Mouse (Mus musculus) ovary, postnatal 10 days (tissue): Measurements from ENCODE around the gene Tex12.

Experiments used
- DNase-seq: peaks from one replicate; pipeline ENCODE4 v3.0.0; 2022; ENCODE audit warnings: low spot score

Tex12 gene

GRCm38 (mm10) chr9:50561145-50561917 lies at the start of gene Tex12:
Gene Tex12 (minus strand): TSS chr9:50561325.
- no peak for DNase-seq

GRCm38 (mm10) chr9:50604338-50604737 lies 43.2 kb upstream of the Tex12 start:
- no peak for DNase-seq

DNA sequence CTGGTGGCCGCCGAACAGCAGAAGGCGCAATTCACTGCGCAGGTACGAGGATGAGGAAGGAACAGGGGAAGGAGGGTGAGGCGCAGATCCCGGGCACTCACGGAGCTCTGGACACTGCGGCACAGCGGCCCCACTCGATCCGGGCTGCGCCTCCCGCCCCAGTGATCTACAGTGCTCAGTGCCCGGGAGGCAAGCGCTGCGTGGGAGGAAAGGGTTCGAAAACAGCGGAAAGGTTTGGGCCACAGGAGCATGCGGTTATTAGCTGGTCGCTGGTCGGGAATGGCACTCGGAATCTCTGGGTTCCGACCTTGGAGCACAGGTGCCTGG lies 42.8 kb upstream of the Tex12 start:
- no peak for DNase-seq

- DNase-seq: peak; percentile 79
Observed at GRCm38 (mm10) chr9:50603189-50603997, 42.3 kb upstream of the Tex12 start, which contains the start of the genes Sdhd and Timm8b. Gene Sdhd (minus strand): TSS chr9:50603812. Gene Timm8b (plus strand): TSS chr9:50603910.

DNA sequence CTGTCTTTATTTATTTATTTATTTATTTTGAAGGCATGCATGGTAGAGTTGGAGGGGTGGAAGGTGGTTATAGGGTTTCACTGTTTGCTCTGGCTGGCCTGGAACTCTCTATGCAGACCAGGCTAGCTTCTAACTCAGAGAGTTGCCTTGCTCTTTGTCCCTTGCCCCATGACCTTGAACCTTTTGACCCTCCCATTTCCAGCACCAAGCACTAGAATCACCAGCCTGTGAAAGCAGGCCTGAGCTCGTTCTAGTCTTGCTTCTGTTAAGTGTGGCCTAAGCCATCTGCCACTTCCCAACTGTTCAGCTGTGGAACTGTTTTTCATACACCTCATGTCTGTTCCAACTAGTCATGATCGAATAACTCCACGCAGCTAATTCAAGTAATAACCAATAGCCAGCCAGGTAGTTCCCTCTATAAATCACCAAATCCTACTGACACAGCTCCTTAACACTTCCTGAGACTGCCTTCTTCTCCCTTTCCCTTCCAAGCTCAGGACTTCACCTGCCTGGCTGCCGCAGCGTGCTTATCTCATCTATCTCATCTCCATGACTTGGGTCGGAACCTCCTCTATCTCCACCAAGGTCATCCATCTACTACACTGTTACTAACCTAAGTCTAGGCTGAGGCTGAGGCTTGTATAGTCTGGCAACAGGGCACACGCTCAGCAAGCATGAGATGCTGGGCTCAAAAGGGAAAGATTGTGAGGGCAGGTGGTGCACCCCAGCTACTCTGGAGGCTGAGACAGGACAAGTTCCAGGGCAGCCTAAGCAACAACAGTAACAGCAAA lies 41.1 kb upstream of the Tex12 start:
- no peak for DNase-seq

GRCm38 (mm10) chr9:50601536-50601935 lies 40.4 kb upstream of the Tex12 start:
- DNase-seq: no peak

GRCm38 (mm10) chr9:50596973-50597372 lies 35.8 kb upstream of the Tex12 start:
- DNase-seq: no peak

DNA sequence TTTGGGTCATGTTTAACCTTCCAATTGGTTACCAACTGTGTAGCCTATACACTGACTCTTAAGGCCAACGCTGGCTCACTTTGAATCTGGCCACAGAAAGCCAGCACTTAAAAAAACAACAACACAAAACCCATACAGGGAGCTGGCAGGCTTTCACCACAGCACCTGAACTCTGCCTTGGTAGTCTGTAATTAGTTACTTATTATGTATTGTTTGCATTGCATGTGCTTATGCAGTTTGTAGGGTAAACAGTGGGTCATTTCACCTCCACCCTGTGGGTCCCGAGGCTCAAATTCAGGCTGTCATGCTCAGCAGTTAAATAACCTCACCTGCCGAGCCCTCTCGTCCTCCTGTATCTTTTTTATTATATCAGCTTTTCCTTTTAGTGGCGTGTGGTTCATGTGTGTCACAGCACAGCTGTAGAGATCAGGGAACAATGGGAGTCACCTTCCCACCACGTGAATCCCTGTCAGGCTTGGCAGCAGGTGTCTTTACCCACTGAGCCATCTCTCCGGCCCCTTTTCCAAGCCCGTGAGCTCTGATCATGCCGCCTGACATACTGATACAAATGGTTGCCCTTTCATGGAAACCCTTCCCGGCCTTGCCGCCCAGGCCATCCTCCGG lies 33.8 kb upstream of the Tex12 start:
- no peak for DNase-seq

GRCm38 (mm10) chr9:50593544-50593943 lies 32.4 kb upstream of the Tex12 start:
- DNase-seq: no peak

DNA sequence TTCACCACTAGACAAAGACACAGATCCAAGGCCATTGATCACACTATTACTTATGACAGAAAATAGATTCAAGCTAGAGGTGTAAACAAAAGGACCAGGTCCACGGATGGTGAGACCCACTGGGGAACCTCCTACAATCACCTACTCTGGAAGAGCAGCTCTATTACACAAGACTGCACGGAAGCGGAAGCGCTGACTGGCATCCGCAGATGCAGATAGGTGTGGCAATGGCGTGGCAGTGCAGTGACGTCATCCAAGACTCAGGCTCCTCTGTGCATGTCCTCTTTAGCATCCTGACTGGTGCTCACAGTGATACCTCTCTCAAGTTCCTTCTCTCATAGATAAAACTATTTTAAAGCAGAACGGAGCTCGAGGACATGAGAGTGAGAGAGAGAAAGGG lies 31.8 kb upstream of the Tex12 start:
- no peak for DNase-seq

DNA sequence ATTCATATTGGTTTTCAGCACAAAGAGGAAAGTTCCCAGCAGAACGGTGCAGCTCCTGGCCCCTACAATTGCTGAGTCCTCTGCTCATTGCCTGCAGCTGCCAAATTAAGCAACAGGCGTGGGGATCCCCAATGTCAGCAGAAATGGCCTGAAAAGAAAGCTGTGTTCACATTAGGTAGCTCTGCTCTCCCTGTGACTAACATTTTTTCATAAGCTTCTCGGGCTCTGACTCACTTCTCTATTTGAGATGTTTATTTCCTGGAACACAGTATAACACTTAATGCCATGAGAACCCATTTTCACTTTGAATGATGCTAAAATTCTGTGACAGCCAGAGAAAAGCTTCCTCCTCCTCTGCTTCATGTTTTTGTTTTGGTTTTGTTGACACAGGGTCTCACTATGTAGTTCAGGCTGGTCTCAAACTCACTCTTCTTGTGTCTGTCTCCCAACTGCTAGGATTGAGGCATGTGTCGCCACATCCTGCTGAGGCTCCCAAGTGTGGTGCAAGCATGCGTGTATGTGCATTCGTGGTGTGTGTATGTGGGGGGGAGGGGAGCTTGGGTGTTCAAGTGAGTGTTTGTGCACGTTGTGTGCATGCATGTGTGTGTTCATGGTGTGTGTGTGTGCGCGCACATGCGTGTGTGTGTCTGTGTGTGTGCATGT lies 29.9 kb upstream of the Tex12 start:
- no peak for DNase-seq

- DNase-seq: no peak
Observed at GRCm38 (mm10) chr9:50586955-50587354, 25.8 kb upstream of the Tex12 start.

GRCm38 (mm10) chr9:50585145-50585818 lies 24.2 kb upstream of the Tex12 start:
- DNase-seq: no peak

GRCm38 (mm10) chr9:50580370-50580769 lies 19.2 kb upstream of the Tex12 start:
- DNase-seq: no peak

- no peak for DNase-seq
Observed at GRCm38 (mm10) chr9:50569599-50570525, 8.7 kb upstream of the Tex12 start.

- no peak for DNase-seq
Observed at GRCm38 (mm10) chr9:50567881-50568280, 6.8 kb upstream of the Tex12 start.

DNA sequence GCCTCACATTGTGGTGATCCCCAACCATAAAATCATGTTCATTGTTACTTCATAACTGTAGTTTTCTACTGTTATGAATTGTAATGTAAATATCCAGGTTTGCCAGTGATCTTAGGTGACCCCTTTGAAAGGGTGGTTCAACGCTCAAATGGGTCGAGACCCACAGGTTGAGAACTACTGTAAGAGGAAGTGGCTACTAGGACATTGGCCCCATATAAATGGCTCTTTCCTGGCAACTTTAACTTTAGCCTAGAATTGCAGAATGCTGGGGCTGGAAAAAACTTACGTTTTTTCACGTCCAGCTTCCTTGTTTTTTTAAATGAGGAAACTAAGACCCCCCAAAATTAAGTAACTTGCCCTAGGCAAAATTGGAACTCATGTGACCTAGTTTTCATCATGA lies 6.2 kb upstream of the Tex12 start:
- DNase-seq: no peak

GRCm38 (mm10) chr9:50565940-50566339 lies 4.8 kb upstream of the Tex12 start:
- no peak for DNase-seq

DNA sequence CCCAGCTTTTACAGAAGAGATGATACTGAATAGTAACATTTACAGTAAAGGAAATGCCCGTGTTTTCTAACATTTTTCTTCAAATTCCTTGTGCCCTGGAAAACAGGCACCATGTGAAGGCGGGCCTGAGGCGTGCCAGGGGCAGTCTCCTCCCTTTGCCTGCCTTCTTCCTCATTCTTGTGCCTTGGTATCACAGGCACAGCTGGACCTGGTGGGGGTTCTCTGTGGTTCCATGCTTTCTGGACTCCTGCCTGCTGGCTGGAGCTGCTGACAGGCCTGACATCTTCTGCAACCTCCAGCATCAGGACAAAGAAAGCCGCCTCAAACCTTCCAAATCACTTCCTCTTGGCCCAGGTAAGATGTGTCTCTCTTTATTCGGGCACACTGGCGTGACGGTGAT lies 4.0 kb upstream of the Tex12 start:
- no peak for DNase-seq

DNA sequence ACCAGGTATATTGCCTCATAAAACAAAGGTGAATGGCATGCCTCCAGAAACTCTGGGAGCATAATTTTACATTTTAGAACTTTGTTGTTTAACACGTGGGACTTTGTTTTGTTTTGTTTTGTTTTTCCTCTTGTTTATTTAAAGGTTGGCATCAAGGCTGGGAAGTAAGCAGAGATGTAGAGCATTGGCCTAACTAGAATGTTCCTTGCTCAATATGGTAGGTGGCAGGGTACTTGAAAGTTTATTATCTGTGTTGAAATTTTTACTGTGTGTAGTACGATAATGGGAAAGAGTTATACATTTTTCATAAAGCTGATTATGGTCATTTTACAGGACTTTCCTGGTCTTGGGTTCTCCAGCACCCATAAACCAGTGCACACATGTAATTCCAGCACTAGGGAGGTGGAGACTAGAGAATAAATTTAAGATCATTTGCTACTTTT lies 814 bp upstream of the Tex12 start:
- DNase-seq: no peak
